Mouse (Mus musculus): ENCODE measurements around the gene Itga9.

Gene Itga9

GRCm38 (mm10) chr9:118650976-118651375, 44.5 kb downstream of the Itga9 start:
- no peak for DNase-seq (ENCODE audit: extremely low spot score, low read depth, low spot score)

GRCm38 (mm10) chr9:118651939-118652338, 45.4 kb downstream of the Itga9 start:
- no peak for DNase-seq (ENCODE audit: extremely low spot score, low read depth, low spot score)

GRCm38 (mm10) chr9:118653436-118653835, 46.9 kb downstream of the Itga9 start:
- no peak for DNase-seq (ENCODE audit: extremely low spot score, low read depth, low spot score)

- DNase-seq (ENCODE audit: extremely low spot score, low read depth, low spot score): no peak
These were observed 48.5 kb downstream of the Itga9 start for GRCm38 (mm10) chr9:118654969-118655368.

- no peak for DNase-seq (ENCODE audit: extremely low spot score, low read depth, low spot score)
These were observed 49.2 kb downstream of the Itga9 start for GRCm38 (mm10) chr9:118655726-118656125.

- DNase-seq (ENCODE audit: extremely low spot score, low read depth, low spot score): no peak
These were observed 51.7 kb downstream of the Itga9 start for GRCm38 (mm10) chr9:118658159-118658558.

GRCm38 (mm10) chr9:118659809-118660208, 53.3 kb downstream of the Itga9 start:
- DNase-seq (ENCODE audit: extremely low spot score, low read depth, low spot score): no peak

- DNase-seq (ENCODE audit: extremely low spot score, low read depth, low spot score): no peak
These were observed 53.8 kb downstream of the Itga9 start for GRCm38 (mm10) chr9:118660259-118660658.

GRCm38 (mm10) chr9:118662026-118662425, 55.5 kb downstream of the Itga9 start:
- no peak for DNase-seq (ENCODE audit: extremely low spot score, low read depth, low spot score)

GRCm38 (mm10) chr9:118662476-118662875, 56.0 kb downstream of the Itga9 start:
- no peak for DNase-seq (ENCODE audit: extremely low spot score, low read depth, low spot score)

GRCm38 (mm10) chr9:118663938-118664337, 57.4 kb downstream of the Itga9 start:
- no peak for DNase-seq (ENCODE audit: extremely low spot score, low read depth, low spot score)

GRCm38 (mm10) chr9:118666069-118666468, 59.6 kb downstream of the Itga9 start:
- DNase-seq (ENCODE audit: extremely low spot score, low read depth, low spot score): no peak

GRCm38 (mm10) chr9:118669696-118670095, 63.2 kb downstream of the Itga9 start:
- no peak for DNase-seq (ENCODE audit: extremely low spot score, low read depth, low spot score)

- DNase-seq (ENCODE audit: extremely low spot score, low read depth, low spot score): no peak
These were observed 67.8 kb downstream of the Itga9 start for GRCm38 (mm10) chr9:118674277-118674676.

GRCm38 (mm10) chr9:118674761-118675160, 68.3 kb downstream of the Itga9 start:
- no peak for DNase-seq (ENCODE audit: extremely low spot score, low read depth, low spot score)

- DNase-seq (ENCODE audit: extremely low spot score, low read depth, low spot score): no peak
These were observed 69.2 kb downstream of the Itga9 start for GRCm38 (mm10) chr9:118675573-118676170.

GRCm38 (mm10) chr9:118676692-118677091, 70.2 kb downstream of the Itga9 start:
- DNase-seq (ENCODE audit: extremely low spot score, low read depth, low spot score): no peak

GRCm38 (mm10) chr9:118677349-118677748, 70.9 kb downstream of the Itga9 start:
- no peak for DNase-seq (ENCODE audit: extremely low spot score, low read depth, low spot score)

GRCm38 (mm10) chr9:118678020-118678750, 71.7 kb downstream of the Itga9 start:
- DNase-seq (ENCODE audit: extremely low spot score, low read depth, low spot score): no peak

GRCm38 (mm10) chr9:118678759-118679158, 72.3 kb downstream of the Itga9 start:
- DNase-seq (ENCODE audit: extremely low spot score, low read depth, low spot score): no peak

- DNase-seq (ENCODE audit: extremely low spot score, low read depth, low spot score): no peak
These were observed 75.0 kb downstream of the Itga9 start for GRCm38 (mm10) chr9:118681506-118681905.

GRCm38 (mm10) chr9:118682154-118682553, 75.7 kb downstream of the Itga9 start:
- no peak for DNase-seq (ENCODE audit: extremely low spot score, low read depth, low spot score)

- DNase-seq (ENCODE audit: extremely low spot score, low read depth, low spot score): no peak
These were observed 77.0 kb downstream of the Itga9 start for GRCm38 (mm10) chr9:118683507-118683906.
